Mouse (Mus musculus) testis, adult 2 months (tissue): ENCODE results near the gene Nos1.

ENCODE experiments used
- CTCF ChIP-seq: fragments of 200-500 bp; IDR thresholded peaks from 2 replicates; pipeline ENCODE4 v1.5.1; 2012; ENCODE audit warnings: low read depth, mild to moderate bottlenecking, inconsistent platforms, low read length, moderate library complexity; ENCODE audit not compliant: control insufficient read depth, insufficient read depth, insufficient replicate concordance
- POLR2A ChIP-seq: fragments of 200-500 bp; IDR thresholded peaks from 2 replicates; pipeline ENCODE4 v1.6.1; 2012; ENCODE audit warnings: low read depth, mild to moderate bottlenecking, inconsistent platforms, low read length, moderate library complexity; ENCODE audit not compliant: control insufficient read depth

DNA sequence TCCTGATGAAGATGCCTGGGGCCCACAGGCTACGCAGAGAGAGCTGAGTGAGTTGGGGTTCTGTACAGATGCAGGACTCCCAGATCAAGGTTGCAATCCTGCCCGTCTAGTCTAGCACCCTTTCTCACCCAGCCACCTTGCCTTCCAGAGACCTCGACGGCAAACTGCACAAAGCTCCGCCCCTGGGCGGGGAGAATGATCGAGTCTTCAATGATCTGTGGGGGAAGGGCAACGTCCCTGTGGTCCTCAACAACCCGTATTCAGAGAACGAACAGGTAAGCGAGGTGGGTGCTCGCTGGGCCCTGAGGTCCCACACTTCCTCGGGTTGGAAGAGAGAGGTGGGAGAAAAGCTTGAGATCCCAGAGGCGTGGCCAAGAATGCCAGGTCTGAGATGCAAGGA is 98.3 kb downstream of the Nos1 start:
- no peak for TF ChIP-seq CTCF
- no peak for TF ChIP-seq POLR2A
